Mouse (Mus musculus) megakaryocyte, embryonic 14.5 days (primary cell): ENCODE measurements around the gene Vmn1r86. TPM values are rescaled to one million over a fixed set of nuclear protein-coding genes. Genes with fewer than 3 reads are reported as not detected.
"Not testable (repeated sequence)": the region's sequence is repeated elsewhere in the genome, so short reads cannot be mapped to it uniquely, and the experiment has no call there.

Experiments
- H3K27me3 ChIP-seq: replicated peaks from 2 replicates; pipeline ENCODE3; 2012; ENCODE audit warnings: inconsistent platforms
- H3K36me3 ChIP-seq: replicated peaks from 2 replicates; pipeline ENCODE3; 2012; ENCODE audit warnings: low read length, inconsistent platforms, mixed read lengths
- H3K4me1 ChIP-seq: 2 replicates; pipeline ENCODE4 v1.6.1; 2012; ENCODE audit warnings: inconsistent platforms
- H3K4me3 ChIP-seq: replicated peaks from 2 replicates; pipeline ENCODE3; 2012; ENCODE audit warnings: moderate library complexity, mild to moderate bottlenecking, inconsistent platforms
- H3K9me3 ChIP-seq: 2 replicates; pipeline ENCODE4 v1.6.1; 2012; ENCODE audit warnings: inconsistent platforms
- FLI1 ChIP-seq: IDR thresholded peaks from 2 replicates; pipeline ENCODE4 v1.6.1; 2012; ENCODE audit warnings: low read length, inconsistent platforms, mixed read lengths
- GATA1 ChIP-seq: IDR thresholded peaks from 3 replicates; pipeline ENCODE4 v1.6.1; 2012; ENCODE audit warnings: mixed read lengths, low read length, inconsistent platforms, borderline replicate concordance
- polyA plus RNA-seq: library from polyadenylated mRNA; stranded (reverse); fragments of >175 nt; gene quantifications from 2 replicates; pipeline ENCODE4 v1.2.3, GENCODE M21; 2012; ENCODE audit warnings: low replicate concordance; ENCODE audit not compliant: insufficient read depth

Gene Vmn1r86
- polyA plus RNA-seq, result not detected in 2 replicates

DNA sequence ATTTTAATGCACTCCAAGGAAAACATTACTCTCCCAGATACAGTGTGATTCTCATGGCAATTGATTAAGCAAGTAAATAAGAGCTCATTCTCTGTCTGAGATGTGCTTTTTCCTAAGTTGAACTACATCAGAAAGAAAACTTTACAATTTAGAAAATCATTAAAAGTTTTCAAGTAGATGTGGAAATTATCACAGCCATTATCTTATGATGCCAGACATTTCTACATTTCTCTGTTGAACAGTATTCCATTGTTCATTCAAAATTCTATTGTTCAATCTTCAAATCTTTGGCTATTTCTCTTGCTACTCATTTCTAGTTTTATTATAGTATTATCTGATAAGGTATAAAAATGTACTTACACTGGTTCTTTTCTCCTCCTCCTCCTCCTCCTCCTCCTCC, at the start of gene Vmn1r86:
Vmn1r86 (minus strand) TSS at position 101 of the 400 bp plus-strand sequence.
- no peaks in the 10 kb centered on the region for H3K36me3 ChIP-seq
- no peaks in the 10 kb centered on the region for H3K27me3 ChIP-seq
- no peaks in the 10 kb centered on the region for H3K4me1 ChIP-seq
- TF ChIP-seq FLI1 (no peak), GATA1 (no peak)
- H3K4me3 ChIP-seq, result no peak within 1 kb of the TSS
- no peaks in the 10 kb centered on the region for H3K9me3 ChIP-seq

- TF ChIP-seq GATA1 (no peak), FLI1 (no peak)
Measured at GRCm38 (mm10) chr7:13159268-13159667, 39.6 kb upstream of the Vmn1r86 start, which contains the start of gene Vmn1r88. Gene Vmn1r88, plus strand, starts transcription at chr7:13159568.

DNA sequence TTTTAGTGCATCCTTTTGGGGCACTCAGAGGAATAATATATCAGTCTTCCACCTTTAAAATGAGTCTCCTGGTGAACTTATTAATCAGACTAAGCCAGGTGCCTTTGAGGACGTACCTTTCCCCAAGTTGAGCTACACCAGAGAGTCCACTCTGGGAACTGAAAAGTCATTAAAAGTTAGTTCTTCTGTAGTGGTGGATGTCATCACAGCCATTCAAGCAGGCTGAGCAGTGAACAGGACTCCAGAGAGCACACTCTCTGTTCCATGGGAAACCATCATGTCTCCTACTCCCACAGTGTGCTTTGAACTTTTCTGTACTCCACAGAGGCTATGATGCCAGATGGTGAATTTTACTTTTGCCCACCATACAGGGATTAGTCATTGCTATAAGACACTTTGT, 20.3 kb upstream of the Vmn1r86 start, which contains the start of gene Vmn1r87:
Vmn1r87 (minus strand) TSS at position 101 of the 400 bp plus-strand sequence.
- TF ChIP-seq GATA1, result no peak
- TF ChIP-seq FLI1, result no peak
- Histone ChIP-seq H3K36me3 (no peaks in the 10 kb centered on the region), H3K27me3 (no peaks in the 10 kb centered on the region), H3K4me3 (no peak within 1 kb of the TSS), H3K9me3 (no peaks in the 10 kb centered on the region), H3K4me1 (no peaks in the 10 kb centered on the region)

More at GRCm38 (mm10) chr7:13159268-13159667, 39.6 kb upstream of the Vmn1r86 start, which contains the start of gene Vmn1r88:
- Histone ChIP-seq H3K4me1 (no peaks in the 10 kb centered on the region), H3K4me3 (no peak within 1 kb of the TSS), H3K36me3 (no peaks in the 10 kb centered on the region), H3K27me3 (no peaks in the 10 kb centered on the region), H3K9me3 (no peaks in the 10 kb centered on the region)

- TF ChIP-seq GATA1 (no peak), FLI1 (no peak)
- Histone ChIP-seq H3K36me3 (no peaks in the 10 kb centered on the region), H3K27me3 (no peaks in the 10 kb centered on the region), H3K4me1 (no peaks in the 10 kb centered on the region), H3K9me3 (no peaks in the 10 kb centered on the region), H3K4me3 (no peak overlapping the region)
Measured at GRCm38 (mm10) chr7:13137340-13137739, 17.6 kb upstream of the Vmn1r86 start.

- TF ChIP-seq FLI1 (no peak), GATA1 (no peak)
- no peaks in the 10 kb centered on the region for H3K27me3 ChIP-seq
- H3K9me3 ChIP-seq, result no peaks in the 10 kb centered on the region
- no peak overlapping the region for H3K4me3 ChIP-seq
- H3K36me3 ChIP-seq, result no peaks in the 10 kb centered on the region
- no peaks in the 10 kb centered on the region for H3K4me1 ChIP-seq
Measured at GRCm38 (mm10) chr7:13131856-13132255, 12.1 kb upstream of the Vmn1r86 start.

GRCm38 (mm10) chr7:13123554-13124153, 3.9 kb upstream of the Vmn1r86 start:
- not testable (repeated sequence) for H3K36me3 ChIP-seq, H3K9me3 ChIP-seq, H3K4me1 ChIP-seq, H3K27me3 ChIP-seq
- H3K4me3 ChIP-seq, result peak overlapping the region; percentile 50

- Histone ChIP-seq H3K36me3 (no peaks in the 10 kb centered on the region), H3K4me1 (no peaks in the 10 kb centered on the region), H3K27me3 (peaks cover 2% of the 10 kb centered on the region), H3K4me3 (no peak within 1 kb of the TSS), H3K9me3 (no peaks in the 10 kb centered on the region)
- TF ChIP-seq GATA1, result no peak
- no peak for TF ChIP-seq FLI1
Measured at GRCm38 (mm10) chr7:13095073-13095472, 24.6 kb downstream of the Vmn1r86 start, which contains the start of gene Vmn1r85. Gene Vmn1r85, minus strand, starts transcription at chr7:13095173.

GRCm38 (mm10) chr7:13072293-13072692, 47.4 kb downstream of the Vmn1r86 start:
- TF ChIP-seq GATA1 (no peak), FLI1 (no peak)
- H3K36me3 ChIP-seq, result no peaks in the 10 kb centered on the region
- H3K27me3 ChIP-seq, result no peaks in the 10 kb centered on the region
- no peak overlapping the region for H3K4me3 ChIP-seq
- peaks cover 11% of the 10 kb centered on the region; the same call in 1 of the 2 replicates for H3K9me3 ChIP-seq
- no peaks in the 10 kb centered on the region for H3K4me1 ChIP-seq

- H3K36me3 ChIP-seq, H3K9me3 ChIP-seq, H3K4me1 ChIP-seq, H3K27me3 ChIP-seq, H3K4me3 ChIP-seq: not testable (repeated sequence)
Measured at GRCm38 (mm10) chr7:13063399-13063798, 56.3 kb downstream of the Vmn1r86 start.

DNA sequence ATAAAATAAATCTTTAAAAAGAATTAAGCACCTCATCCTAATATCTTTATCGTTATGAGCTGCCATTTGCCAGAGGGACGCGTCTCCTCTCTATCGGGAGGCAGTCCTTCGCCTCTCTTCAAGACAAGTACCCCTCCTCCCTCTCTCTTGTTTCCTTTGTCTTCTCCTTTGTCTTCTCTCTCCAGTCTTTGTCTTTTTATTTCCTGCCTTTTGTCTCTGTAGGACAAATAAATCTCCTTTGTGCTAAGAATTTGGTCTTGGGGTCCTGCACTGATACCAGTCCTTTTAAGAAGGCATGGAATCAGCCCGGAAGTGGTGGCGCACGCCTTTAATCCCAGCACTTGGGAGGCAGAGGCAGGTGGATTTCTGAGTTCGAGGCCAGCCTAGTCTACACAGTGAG, 60.2 kb downstream of the Vmn1r86 start:
- H3K4me3 ChIP-seq, result no peak overlapping the region
- no peaks in the 10 kb centered on the region for H3K27me3 ChIP-seq
- H3K9me3 ChIP-seq, result peaks cover 5% of the 10 kb centered on the region
- no peak for TF ChIP-seq FLI1
- H3K4me1 ChIP-seq, result peaks cover 13% of the 10 kb centered on the region
- no peaks in the 10 kb centered on the region for H3K36me3 ChIP-seq
